Mouse (Mus musculus): Measurements from ENCODE around the gene Ldb1.

- no peak for TF ChIP-seq GATA1 (IDR thresholded peaks at IDR 0.05; ENCODE audit: low read length)
- TF ChIP-seq TAL1 (IDR thresholded peaks at IDR 0.05; ENCODE audit: low read length): no peak
Observed at GRCm38 (mm10) chr19:45984379-45984778, 60.6 kb downstream of the Ldb1 start.

Measured in erythroblast, embryonic 14.5 days (primary cell).